Mouse (Mus musculus): ENCODE results near the gene Kcnd2. TPM values are rescaled to one million over a fixed set of nuclear protein-coding genes. Genes with fewer than 3 reads are reported as not detected.

Kcnd2 gene
- total RNA-seq, 1 experiment from 2014 or later: not detected

GRCm38 (mm10) chr6:21609381-21610059, 394.2 kb downstream of the Kcnd2 start:
- ATAC-seq (ENCODE audit: extremely low read depth, insufficient number of reproducible peaks, low FRiP score, poor library complexity, severe bottlenecking): no peak

GRCm38 (mm10) chr6:21629989-21630388, 414.7 kb downstream of the Kcnd2 start:
- ATAC-seq (ENCODE audit: extremely low read depth, insufficient number of reproducible peaks, low FRiP score, poor library complexity, severe bottlenecking): no peak

GRCm38 (mm10) chr6:21655681-21656080, 440.4 kb downstream of the Kcnd2 start:
- ATAC-seq (ENCODE audit: extremely low read depth, insufficient number of reproducible peaks, low FRiP score, poor library complexity, severe bottlenecking): no peak

GRCm38 (mm10) chr6:21664135-21664534, 448.8 kb downstream of the Kcnd2 start:
- no peak for ATAC-seq (ENCODE audit: extremely low read depth, insufficient number of reproducible peaks, low FRiP score, poor library complexity, severe bottlenecking)

GRCm38 (mm10) chr6:21664638-21665037, 449.3 kb downstream of the Kcnd2 start:
- no peak for ATAC-seq (ENCODE audit: extremely low read depth, insufficient number of reproducible peaks, low FRiP score, poor library complexity, severe bottlenecking)

- no peak for ATAC-seq (ENCODE audit: extremely low read depth, insufficient number of reproducible peaks, low FRiP score, poor library complexity, severe bottlenecking)
Observed at GRCm38 (mm10) chr6:21684252-21684651, 468.9 kb downstream of the Kcnd2 start.

GRCm38 (mm10) chr6:21686388-21686787, 471.1 kb downstream of the Kcnd2 start:
- ATAC-seq (ENCODE audit: extremely low read depth, insufficient number of reproducible peaks, low FRiP score, poor library complexity, severe bottlenecking): no peak

GRCm38 (mm10) chr6:21692861-21693350, 477.6 kb downstream of the Kcnd2 start:
- no peak for ATAC-seq (ENCODE audit: extremely low read depth, insufficient number of reproducible peaks, low FRiP score, poor library complexity, severe bottlenecking)

- ATAC-seq (ENCODE audit: extremely low read depth, insufficient number of reproducible peaks, low FRiP score, poor library complexity, severe bottlenecking): no peak
Observed at GRCm38 (mm10) chr6:21697641-21698040, 482.3 kb downstream of the Kcnd2 start.

GRCm38 (mm10) chr6:21701131-21701530, 485.8 kb downstream of the Kcnd2 start:
- no peak for ATAC-seq (ENCODE audit: extremely low read depth, insufficient number of reproducible peaks, low FRiP score, poor library complexity, severe bottlenecking)

GRCm38 (mm10) chr6:21709228-21709627, 493.9 kb downstream of the Kcnd2 start:
- ATAC-seq (ENCODE audit: extremely low read depth, insufficient number of reproducible peaks, low FRiP score, poor library complexity, severe bottlenecking): no peak

GRCm38 (mm10) chr6:21719121-21719520, 503.8 kb downstream of the Kcnd2 start:
- ATAC-seq (ENCODE audit: extremely low read depth, insufficient number of reproducible peaks, low FRiP score, poor library complexity, severe bottlenecking): no peak

- ATAC-seq (ENCODE audit: extremely low read depth, insufficient number of reproducible peaks, low FRiP score, poor library complexity, severe bottlenecking): no peak
Observed at GRCm38 (mm10) chr6:21722238-21722637, 506.9 kb downstream of the Kcnd2 start.

GRCm38 (mm10) chr6:21740606-21741005, 525.3 kb downstream of the Kcnd2 start:
- ATAC-seq (ENCODE audit: extremely low read depth, insufficient number of reproducible peaks, low FRiP score, poor library complexity, severe bottlenecking): no peak

GRCm38 (mm10) chr6:21744615-21745266, 529.4 kb downstream of the Kcnd2 start:
- ATAC-seq (ENCODE audit: extremely low read depth, insufficient number of reproducible peaks, low FRiP score, poor library complexity, severe bottlenecking): no peak

- ATAC-seq (ENCODE audit: extremely low read depth, insufficient number of reproducible peaks, low FRiP score, poor library complexity, severe bottlenecking): no peak
Observed at GRCm38 (mm10) chr6:21747536-21747935, 532.2 kb downstream of the Kcnd2 start.

GRCm38 (mm10) chr6:21767787-21768221, 552.5 kb downstream of the Kcnd2 start:
- ATAC-seq (ENCODE audit: extremely low read depth, insufficient number of reproducible peaks, low FRiP score, poor library complexity, severe bottlenecking): no peak

- ATAC-seq (ENCODE audit: extremely low read depth, insufficient number of reproducible peaks, low FRiP score, poor library complexity, severe bottlenecking): no peak
Observed at GRCm38 (mm10) chr6:21768745-21769446, 553.6 kb downstream of the Kcnd2 start.

GRCm38 (mm10) chr6:21769447-21769809, 554.1 kb downstream of the Kcnd2 start:
- no peak for ATAC-seq (ENCODE audit: extremely low read depth, insufficient number of reproducible peaks, low FRiP score, poor library complexity, severe bottlenecking)

Data from neutrophil, adult 5-6 weeks (primary cell).